Mouse (Mus musculus) stomach, postnatal 0 days (tissue): Measurements from ENCODE around the gene Zfp536. TPM values are rescaled to one million over a fixed set of nuclear protein-coding genes. Genes with fewer than 3 reads are reported as not detected.

Experiments
- ATAC-seq: fragments of 200-750 bp; cut with Nextera tagmentation; 2 replicates; pipeline ENCODE4 v1.8.0; 2017; ENCODE audit not compliant: low FRiP score, low TSS enrichment
- DNase-seq: peaks from one replicate; pipeline ENCODE4 v3.0.0-alpha.2; 2016; ENCODE audit warnings: low spot score
- H3K27ac ChIP-seq: fragments of 300-500 bp; sonication (generic); replicated peaks from 2 replicates; pipeline ENCODE4 v1.5.1; 2014; ENCODE audit warnings: mild to moderate bottlenecking, control low read depth
- H3K27me3 ChIP-seq: fragments of 300-500 bp; sonication (generic); 2 replicates; pipeline ENCODE4 v1.6.1; 2014; ENCODE audit warnings: low read length; ENCODE audit not compliant: control insufficient read depth, insufficient read depth
- H3K36me3 ChIP-seq: fragments of 300-500 bp; sonication (generic); 2 replicates; pipeline ENCODE4 v1.6.1; 2014; ENCODE audit warnings: low read length, mixed read lengths; ENCODE audit not compliant: control insufficient read depth, insufficient read depth
- H3K4me1 ChIP-seq: fragments of 300-500 bp; sonication (generic); replicated peaks from 2 replicates; pipeline ENCODE4 v1.6.1; 2014; ENCODE audit warnings: antibody characterized with exemption; ENCODE audit not compliant: control insufficient read depth, insufficient read depth
- H3K4me2 ChIP-seq: fragments of 300-500 bp; sonication (generic); replicated peaks from 2 replicates; pipeline ENCODE4 v1.6.1; 2014; ENCODE audit warnings: low read depth, mild to moderate bottlenecking, control low read depth, moderate library complexity
- H3K4me3 ChIP-seq: fragments of 300-500 bp; sonication (generic); 2 replicates; pipeline ENCODE4 v1.5.1; 2014; ENCODE audit warnings: low read depth, low read length, control low read depth
- H3K9ac ChIP-seq: fragments of 300-500 bp; sonication (generic); 2 replicates; pipeline ENCODE4 v1.6.1; 2014; ENCODE audit warnings: mild to moderate bottlenecking, low read length, control low read depth, mixed read lengths
- H3K9me3 ChIP-seq: fragments of 300-500 bp; sonication (generic); 2 replicates; pipeline ENCODE4 v1.6.1; 2016; ENCODE audit warnings: low read length; ENCODE audit not compliant: control insufficient read depth
- CTCF ChIP-seq: IDR thresholded peaks from 2 replicates; pipeline ENCODE4 v1.5.1; 2016; ENCODE audit warnings: antibody characterized with exemption, low read depth, mild to moderate bottlenecking, moderate library complexity
- EP300 ChIP-seq: optimal IDR thresholded peaks from 2 replicates; pipeline ENCODE3; 2016; ENCODE audit warnings: antibody characterized with exemption
- WGBS: fragments of 180-500 bp; shearing (Covaris S2); extraction: QIAGEN DNeasy Blood & Tissue Kit; methylation state at CpG from one replicate; pipeline ENCODE4 v1.1.7; 2014; 5-methylcytosine and 5-hydroxymethylcytosine counted together
- polyA plus RNA-seq: library from polyadenylated mRNA; unstranded; fragments of >200 nt; fragmentation: Nextera tagmentation; extraction: Ambion mirVana; gene quantifications from 2 replicates; pipeline ENCODE4 v1.2.1, GENCODE M21; 2015

The Zfp536 gene
- polyA plus RNA-seq = 4.3 and 5.0 TPM in 2 replicates

GRCm38 (mm10) chr7:37773312-37773702, at the start of gene Zfp536:
Gene Zfp536, minus strand, starts transcription at chr7:37773641.
- peak within 1 kb of the TSS; percentile 59 for H3K4me3 ChIP-seq
- H3K4me2 ChIP-seq = peak within 1 kb of the TSS; percentile 79
- 2% methylated on average over 27 of the region's 27 CpGs for WGBS
- DNase-seq (no peak), ATAC-seq (no peak)
- no peak for TF ChIP-seq EP300
- no peak for TF ChIP-seq CTCF
- no peaks in the 10 kb centered on the region for H3K36me3 ChIP-seq
- no peaks in the 10 kb centered on the region for H3K9me3 ChIP-seq
- H3K4me1 ChIP-seq = no peaks in the 10 kb centered on the region
- H3K27ac ChIP-seq = peak within 1 kb of the TSS; percentile 67; the same call in 1 of the 2 replicates
- H3K27me3 ChIP-seq = no peaks in the 10 kb centered on the region; the same call in 1 of the 2 replicates
- peak within 1 kb of the TSS; percentile 64; the same call in 1 of the 2 replicates for H3K9ac ChIP-seq

GRCm38 (mm10) chr7:37820670-37821301, 47.3 kb upstream of the Zfp536 start:
- Histone ChIP-seq H3K9me3 (no peaks in the 10 kb centered on the region), H3K9ac (no peak overlapping the region), H3K4me3 (no peak overlapping the region), H3K4me1 (no peaks in the 10 kb centered on the region), H3K27me3 (no peaks in the 10 kb centered on the region), H3K36me3 (no peaks in the 10 kb centered on the region), H3K27ac (no peak overlapping the region), H3K4me2 (no peak overlapping the region)
- TF ChIP-seq EP300 = no peak
- no peak for TF ChIP-seq CTCF
- peak; percentile 62 for DNase-seq
- ATAC-seq = no peak
- 53% methylated on average over 11 of the region's 11 CpGs for WGBS

GRCm38 (mm10) chr7:37818631-37819340, 45.3 kb upstream of the Zfp536 start:
- no peak for TF ChIP-seq EP300
- no peak for TF ChIP-seq CTCF
- Histone ChIP-seq H3K36me3 (no peaks in the 10 kb centered on the region), H3K9me3 (no peaks in the 10 kb centered on the region), H3K4me1 (no peaks in the 10 kb centered on the region), H3K27ac (no peak overlapping the region), H3K4me2 (no peak overlapping the region), H3K27me3 (no peaks in the 10 kb centered on the region), H3K4me3 (no peak overlapping the region), H3K9ac (no peak overlapping the region)
- DNase-seq = no peak
- 87% methylated on average over 8 of the region's 8 CpGs for WGBS
- ATAC-seq = no peak

- H3K4me2 ChIP-seq = no peak overlapping the region
- no peak overlapping the region for H3K9ac ChIP-seq
- no peak overlapping the region for H3K4me3 ChIP-seq
- H3K36me3 ChIP-seq = no peaks in the 10 kb centered on the region
- 88% methylated on average over 7 of the region's 7 CpGs for WGBS
- ATAC-seq = no peak
- no peaks in the 10 kb centered on the region for H3K4me1 ChIP-seq
- no peak for DNase-seq
- H3K9me3 ChIP-seq = no peaks in the 10 kb centered on the region
- H3K27ac ChIP-seq = no peak overlapping the region
- no peak for TF ChIP-seq CTCF
- no peak for TF ChIP-seq EP300
- no peaks in the 10 kb centered on the region for H3K27me3 ChIP-seq
Measured at GRCm38 (mm10) chr7:37816901-37817300, 43.5 kb upstream of the Zfp536 start.

GRCm38 (mm10) chr7:37814844-37815406, 41.5 kb upstream of the Zfp536 start:
- no peak for TF ChIP-seq CTCF
- TF ChIP-seq EP300 = no peak
- ATAC-seq = no peak
- Histone ChIP-seq H3K9me3 (no peaks in the 10 kb centered on the region), H3K27me3 (no peaks in the 10 kb centered on the region), H3K9ac (no peak overlapping the region), H3K36me3 (no peaks in the 10 kb centered on the region), H3K4me1 (no peaks in the 10 kb centered on the region), H3K27ac (no peak overlapping the region), H3K4me3 (no peak overlapping the region), H3K4me2 (no peak overlapping the region)
- 48% methylated on average over 8 of the region's 8 CpGs for WGBS
- DNase-seq = no peak

GRCm38 (mm10) chr7:37813676-37814075, 40.2 kb upstream of the Zfp536 start:
- ATAC-seq (no peak), DNase-seq (no peak)
- no peak overlapping the region for H3K27ac ChIP-seq
- no peak overlapping the region for H3K9ac ChIP-seq
- no peak overlapping the region for H3K4me3 ChIP-seq
- no peak overlapping the region for H3K4me2 ChIP-seq
- H3K4me1 ChIP-seq = no peaks in the 10 kb centered on the region
- no peaks in the 10 kb centered on the region for H3K36me3 ChIP-seq
- no peaks in the 10 kb centered on the region for H3K9me3 ChIP-seq
- H3K27me3 ChIP-seq = no peaks in the 10 kb centered on the region
- 58% methylated on average over 10 of the region's 10 CpGs for WGBS
- no peak for TF ChIP-seq CTCF
- no peak for TF ChIP-seq EP300
